Mouse (Mus musculus) neural tube, embryonic 11.5 days (tissue): ENCODE measurements at regions not wholly inside any gene's neighbourhood (a gene's known extent, or its start where the extent isn't known, plus 50 kb on each side); places are given as distances from the start of the nearest gene placed in this dataset.
"Not testable (repeated sequence)": the region's sequence is repeated elsewhere in the genome, so short reads cannot be mapped to it uniquely, and the experiment has no call there.

ENCODE experiments used
- ATAC-seq: fragments of 200-750 bp; cut with Nextera tagmentation; 2 replicates; pipeline ENCODE4 v1.8.0; 2017; ENCODE audit warnings: moderate number of reproducible peaks, mild to moderate bottlenecking, moderate TSS enrichment, moderate library complexity; ENCODE audit not compliant: insufficient read depth, low FRiP score, low TSS enrichment
- DNase-seq: peaks from one replicate; pipeline ENCODE4 v3.0.0-alpha.2; 2015; ENCODE audit warnings: low spot score
- H3K27ac ChIP-seq: fragments of 300-500 bp; sonication (generic); 2 replicates; pipeline ENCODE4 v1.5.1; 2014; ENCODE audit warnings: low read depth, mild to moderate bottlenecking, low read length
- H3K27me3 ChIP-seq: fragments of 300-500 bp; sonication (generic); 2 replicates; pipeline ENCODE4 v1.6.1; 2014; ENCODE audit warnings: mild to moderate bottlenecking, low read length, mixed read lengths; ENCODE audit not compliant: control insufficient read depth, insufficient read depth
- H3K36me3 ChIP-seq: fragments of 300-500 bp; sonication (generic); 2 replicates; pipeline ENCODE4 v1.6.1; 2014; ENCODE audit warnings: mild to moderate bottlenecking, low read length, moderate library complexity, mixed read lengths; ENCODE audit not compliant: control insufficient read depth, insufficient read depth
- H3K4me1 ChIP-seq: fragments of 300-500 bp; sonication (generic); 2 replicates; pipeline ENCODE4 v1.6.1; 2014; ENCODE audit warnings: low read length, mixed read lengths; ENCODE audit not compliant: control insufficient read depth, insufficient read depth
- H3K4me2 ChIP-seq: fragments of 300-500 bp; sonication (generic); 2 replicates; pipeline ENCODE4 v1.6.1; 2014; ENCODE audit warnings: low read depth, mild to moderate bottlenecking, moderate library complexity
- H3K4me3 ChIP-seq: fragments of 300-500 bp; sonication (generic); 2 replicates; pipeline ENCODE4 v1.5.1; 2014; ENCODE audit warnings: low read depth, low read length
- H3K9ac ChIP-seq: fragments of 300-500 bp; sonication (generic); 2 replicates; pipeline ENCODE4 v1.6.1; 2014; ENCODE audit warnings: mild to moderate bottlenecking, low read length
- H3K9me3 ChIP-seq: fragments of 300-500 bp; sonication (generic); 2 replicates; pipeline ENCODE4 v1.6.1; 2016; ENCODE audit warnings: low read length; ENCODE audit not compliant: control insufficient read depth
- WGBS: fragments of 180-500 bp; shearing (Covaris S2); extraction: QIAGEN DNeasy Blood & Tissue Kit; methylation state at CpG from one replicate; pipeline ENCODE4 v1.1.7; 2014; 5-methylcytosine and 5-hydroxymethylcytosine counted together

- Histone ChIP-seq H3K36me3 (no peaks in the 10 kb centered on the region), H3K9ac (no peak overlapping the region), H3K9me3 (no peaks in the 10 kb centered on the region), H3K27me3 (no peaks in the 10 kb centered on the region), H3K4me3 (no peak overlapping the region), H3K4me1 (no peaks in the 10 kb centered on the region), H3K27ac (no peak overlapping the region), H3K4me2 (no peak overlapping the region)
- ATAC-seq, result no peak
- no peak for DNase-seq
- 92% methylated on average over 2 of the region's 2 CpGs for WGBS
These were observed 721.3 kb downstream of the Cdh11 start for GRCm38 (mm10) chr8:102064137-102064536.

GRCm38 (mm10) chr8:102053429-102053828 is 732.0 kb downstream of the Cdh11 start:
- ATAC-seq, result no peak
- no peaks in the 10 kb centered on the region for H3K27me3 ChIP-seq
- WGBS, result 82% methylated on average over 3 of the region's 3 CpGs
- no peak for DNase-seq
- H3K9ac ChIP-seq, result no peak overlapping the region
- no peak overlapping the region for H3K27ac ChIP-seq
- H3K9me3 ChIP-seq, result no peaks in the 10 kb centered on the region
- H3K36me3 ChIP-seq, result no peaks in the 10 kb centered on the region
- H3K4me1 ChIP-seq, result no peaks in the 10 kb centered on the region
- no peak overlapping the region for H3K4me2 ChIP-seq
- no peak overlapping the region for H3K4me3 ChIP-seq

GRCm38 (mm10) chr8:102026956-102027927 is 758.2 kb downstream of the Cdh11 start:
- no peak overlapping the region for H3K4me2 ChIP-seq
- no peak overlapping the region for H3K4me3 ChIP-seq
- DNase-seq (no peak), ATAC-seq (no peak)
- no peaks in the 10 kb centered on the region for H3K27me3 ChIP-seq
- no peaks in the 10 kb centered on the region for H3K36me3 ChIP-seq
- H3K9me3 ChIP-seq, result no peaks in the 10 kb centered on the region
- H3K4me1 ChIP-seq, result no peaks in the 10 kb centered on the region
- no peak overlapping the region for H3K9ac ChIP-seq
- no peak overlapping the region for H3K27ac ChIP-seq
- 81% methylated on average over 5 of the region's 5 CpGs for WGBS

GRCm38 (mm10) chr8:102024472-102024871 is 761.0 kb downstream of the Cdh11 start:
- WGBS, result 89% methylated on average over 1 of the region's 1 CpGs
- Histone ChIP-seq H3K9ac (no peak overlapping the region), H3K4me2 (no peak overlapping the region), H3K4me3 (no peak overlapping the region), H3K4me1 (no peaks in the 10 kb centered on the region), H3K36me3 (no peaks in the 10 kb centered on the region), H3K9me3 (no peaks in the 10 kb centered on the region), H3K27me3 (no peaks in the 10 kb centered on the region), H3K27ac (no peak overlapping the region)
- no peak for ATAC-seq
- DNase-seq, result no peak

GRCm38 (mm10) chr8:102017776-102018175 is 767.7 kb downstream of the Cdh11 start:
- 83% methylated on average over 2 of the region's 2 CpGs for WGBS

DNA sequence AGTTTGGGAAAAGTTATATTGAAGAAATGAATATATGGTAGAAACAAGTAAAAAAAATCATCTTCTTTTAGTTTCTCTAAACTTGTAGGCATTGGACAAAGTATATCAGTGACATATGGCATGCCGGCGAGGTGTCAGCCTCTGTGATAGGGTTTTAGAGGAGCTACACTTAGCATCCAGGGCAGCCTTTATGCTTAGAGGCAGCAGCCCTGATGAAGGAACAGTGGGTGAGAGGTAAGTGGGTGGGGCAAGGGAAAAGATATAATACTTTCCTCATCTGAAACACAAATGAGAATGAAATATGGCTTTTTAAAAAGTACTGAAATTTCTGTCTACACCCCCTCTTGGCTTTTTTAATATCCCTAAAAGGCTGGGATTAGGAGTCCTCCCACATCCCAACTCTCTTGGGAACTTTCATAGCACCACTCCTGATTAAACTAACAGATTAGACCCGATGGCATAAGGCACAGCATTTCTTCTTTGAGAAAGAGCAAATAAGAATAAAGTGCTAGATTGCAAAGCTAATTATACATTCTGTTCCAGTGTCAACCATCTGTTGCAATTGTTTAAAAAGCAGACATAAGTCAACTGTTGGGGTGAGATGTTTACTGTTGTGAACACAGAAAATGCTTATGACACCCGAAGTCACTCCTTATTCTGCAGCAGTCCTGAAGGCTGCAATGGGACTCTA is 785.0 kb downstream of the Cdh11 start:
- Histone ChIP-seq H3K36me3 (no peaks in the 10 kb centered on the region), H3K4me2 (no peak overlapping the region), H3K4me3 (no peak overlapping the region), H3K4me1 (no peaks in the 10 kb centered on the region), H3K27me3 (no peaks in the 10 kb centered on the region), H3K9me3 (no peaks in the 10 kb centered on the region), H3K9ac (no peak overlapping the region), H3K27ac (no peak overlapping the region)
- DNase-seq, result no peak
- ATAC-seq, result peak; percentile 28; the same call in 1 of the 2 replicates
- 82% methylated on average over 4 of the region's 4 CpGs for WGBS

More at GRCm38 (mm10) chr8:102017776-102018175, 767.7 kb downstream of the Cdh11 start:
- H3K36me3 ChIP-seq, result no peaks in the 10 kb centered on the region
- H3K4me2 ChIP-seq, result no peak overlapping the region
- no peak overlapping the region for H3K4me3 ChIP-seq
- no peaks in the 10 kb centered on the region for H3K9me3 ChIP-seq
- no peak overlapping the region for H3K9ac ChIP-seq
- DNase-seq (no peak), ATAC-seq (no peak)
- H3K4me1 ChIP-seq, result no peaks in the 10 kb centered on the region
- H3K27me3 ChIP-seq, result no peaks in the 10 kb centered on the region
- no peak overlapping the region for H3K27ac ChIP-seq

DNA sequence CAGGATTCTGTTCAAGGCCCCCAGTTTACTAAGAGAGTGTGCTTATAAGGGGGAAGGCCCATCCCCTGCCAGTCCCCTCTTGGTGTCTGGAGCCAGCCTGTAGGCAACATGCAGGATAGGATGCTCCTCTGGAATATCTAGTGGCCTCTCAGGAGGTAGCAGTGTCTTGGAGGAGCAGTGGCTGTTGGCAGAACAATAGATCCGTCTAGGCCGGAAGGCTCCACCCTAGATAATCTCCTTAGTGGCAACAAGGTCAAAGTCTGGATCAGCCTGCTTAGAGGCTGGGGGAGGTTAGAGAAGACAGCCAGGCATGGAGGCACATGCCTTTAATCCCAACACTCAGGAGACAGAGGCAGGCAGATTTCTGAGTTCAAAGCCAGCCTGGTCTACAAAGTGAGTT is 788.7 kb downstream of the Cdh11 start:
- ATAC-seq, H3K9ac ChIP-seq, H3K36me3 ChIP-seq, H3K4me3 ChIP-seq, H3K9me3 ChIP-seq, H3K4me2 ChIP-seq, H3K4me1 ChIP-seq, H3K27me3 ChIP-seq, DNase-seq, H3K27ac ChIP-seq: not testable (repeated sequence)
- 88% methylated on average over 2 of the region's 2 CpGs for WGBS

- Histone ChIP-seq H3K4me2 (no peak overlapping the region), H3K4me3 (no peak overlapping the region), H3K27me3 (no peaks in the 10 kb centered on the region), H3K9me3 (no peaks in the 10 kb centered on the region), H3K27ac (no peak overlapping the region), H3K9ac (no peak overlapping the region), H3K4me1 (no peaks in the 10 kb centered on the region), H3K36me3 (no peaks in the 10 kb centered on the region)
- DNase-seq (no peak), ATAC-seq (no peak)
- 86% methylated on average over 2 of the region's 2 CpGs for WGBS
These were observed 828.6 kb downstream of the Cdh11 start for GRCm38 (mm10) chr8:101956832-101957231.
